Mouse (Mus musculus): ENCODE measurements around the gene Gtpbp1. TPM values are rescaled to one million over a fixed set of nuclear protein-coding genes. Genes with fewer than 3 reads are reported as not detected.

Gtpbp1 gene
- polyA plus RNA-seq, 1 experiment from 2014 or later, result 37.9 TPM

DNA sequence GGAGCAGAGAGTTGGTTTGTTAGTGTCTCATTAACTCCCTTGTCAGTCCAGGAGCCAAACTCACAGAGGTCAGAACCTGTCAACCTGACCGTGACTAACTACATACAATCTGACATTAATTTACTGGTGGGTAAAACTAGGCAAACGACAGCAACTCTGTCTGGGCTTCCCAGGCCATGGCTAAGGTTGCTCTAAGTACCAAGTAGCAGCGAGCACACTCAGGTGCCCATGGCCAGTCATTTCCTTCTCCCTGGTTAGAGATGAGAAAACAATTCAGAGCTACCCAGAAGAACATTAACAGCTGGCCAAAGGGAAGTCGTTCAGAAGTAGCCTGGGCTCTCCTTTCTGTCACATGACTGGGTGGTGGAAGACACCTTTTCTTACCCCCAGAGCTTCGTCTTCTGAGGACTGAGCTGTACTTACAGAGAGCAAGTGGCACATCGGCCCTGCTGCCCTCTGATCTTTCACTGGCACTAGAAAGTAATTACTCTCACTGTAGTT, 5.5 kb upstream of the Gtpbp1 start:
- peaks cover 7% of the 10 kb centered on the region; the same call in 1 of the 2 replicates for H3K36me3 ChIP-seq (ENCODE audit: insufficient read depth)
- H3K4me2 ChIP-seq, result peak overlapping the region; percentile 80
- peaks cover 23% of the 10 kb centered on the region for H3K4me1 ChIP-seq (ENCODE audit: insufficient read depth)
- WGBS, result 25% methylated on average over 6 of the region's 6 CpGs
- ATAC-seq (ENCODE audit: insufficient read depth) (no peak), DNase-seq (no peak)
- peak overlapping the region; percentile 91 for H3K9ac ChIP-seq
- no peak overlapping the region for H3K27ac ChIP-seq (ENCODE audit: low read depth)
- H3K27me3 ChIP-seq (ENCODE audit: insufficient read depth, low read length), result no peaks in the 10 kb centered on the region
- H3K9me3 ChIP-seq (ENCODE audit: low read depth, low read length), result no peaks in the 10 kb centered on the region
- TF ChIP-seq CTCF (IDR thresholded peaks at IDR 0.05; ENCODE audit: low read depth), result no peak
- H3K4me3 ChIP-seq (ENCODE audit: low read depth, low read length), result peak overlapping the region; percentile 86

- WGBS, result 7% methylated on average over 15 of the region's 15 CpGs
Observed at GRCm38 (mm10) chr15:79686046-79686869, 4.4 kb upstream of the Gtpbp1 start.

DNA sequence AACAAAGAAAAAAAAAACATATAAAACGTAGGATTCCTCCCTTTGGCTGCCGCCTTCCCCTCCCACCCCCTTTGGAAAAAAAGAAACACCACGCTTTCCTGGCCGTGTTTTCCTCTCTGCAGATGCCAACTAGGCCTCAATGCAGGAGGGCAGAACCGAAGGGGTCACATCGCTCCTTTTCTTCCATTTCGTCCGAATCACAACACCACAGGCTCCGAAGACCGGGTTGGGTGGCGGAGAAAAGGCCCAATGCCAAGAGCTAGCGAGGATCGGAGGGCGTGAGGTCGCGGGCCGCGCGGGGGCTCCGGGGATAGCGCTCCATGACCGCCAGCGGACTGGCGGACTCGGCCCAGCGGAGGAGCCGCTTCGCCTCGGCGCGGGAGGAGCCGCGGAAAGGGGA, 3.5 kb upstream of the Gtpbp1 start:
- H3K27me3 ChIP-seq (ENCODE audit: insufficient read depth, low read length), result no peaks in the 10 kb centered on the region
- H3K9ac ChIP-seq, result peak overlapping the region; percentile 91
- peak overlapping the region; percentile 86 for H3K4me3 ChIP-seq (ENCODE audit: low read depth, low read length)
- H3K27ac ChIP-seq (ENCODE audit: low read depth), result peak overlapping the region; percentile 96
- peaks cover 3% of the 10 kb centered on the region; the same call in 1 of the 2 replicates for H3K36me3 ChIP-seq (ENCODE audit: insufficient read depth)
- H3K4me1 ChIP-seq (ENCODE audit: insufficient read depth), result peaks cover 29% of the 10 kb centered on the region
- DNase-seq (peak; percentile 56), ATAC-seq (ENCODE audit: insufficient read depth) (no peak)
- peak overlapping the region; percentile 80 for H3K4me2 ChIP-seq
- TF ChIP-seq CTCF (IDR thresholded peaks at IDR 0.05; ENCODE audit: low read depth), result no peak
- WGBS, result 0% methylated on average over 33 of the region's 33 CpGs
- no peaks in the 10 kb centered on the region for H3K9me3 ChIP-seq (ENCODE audit: low read depth, low read length)

More at GRCm38 (mm10) chr15:79686046-79686869, 4.4 kb upstream of the Gtpbp1 start:
- peaks cover 23% of the 10 kb centered on the region for H3K4me1 ChIP-seq (ENCODE audit: insufficient read depth)
- peak overlapping the region; percentile 86 for H3K4me3 ChIP-seq (ENCODE audit: low read depth, low read length)
- no peak overlapping the region; the same call in 1 of the 2 replicates for H3K27ac ChIP-seq (ENCODE audit: low read depth)
- no peaks in the 10 kb centered on the region for H3K27me3 ChIP-seq (ENCODE audit: insufficient read depth, low read length)
- DNase-seq (no peak), ATAC-seq (ENCODE audit: insufficient read depth) (no peak)
- H3K4me2 ChIP-seq, result peak overlapping the region; percentile 80
- H3K9me3 ChIP-seq (ENCODE audit: low read depth, low read length), result no peaks in the 10 kb centered on the region
- peak overlapping the region; percentile 91 for H3K9ac ChIP-seq
- H3K36me3 ChIP-seq (ENCODE audit: insufficient read depth), result peaks cover 7% of the 10 kb centered on the region; the same call in 1 of the 2 replicates
- TF ChIP-seq CTCF (IDR thresholded peaks at IDR 0.05; ENCODE audit: low read depth), result no peak

DNA sequence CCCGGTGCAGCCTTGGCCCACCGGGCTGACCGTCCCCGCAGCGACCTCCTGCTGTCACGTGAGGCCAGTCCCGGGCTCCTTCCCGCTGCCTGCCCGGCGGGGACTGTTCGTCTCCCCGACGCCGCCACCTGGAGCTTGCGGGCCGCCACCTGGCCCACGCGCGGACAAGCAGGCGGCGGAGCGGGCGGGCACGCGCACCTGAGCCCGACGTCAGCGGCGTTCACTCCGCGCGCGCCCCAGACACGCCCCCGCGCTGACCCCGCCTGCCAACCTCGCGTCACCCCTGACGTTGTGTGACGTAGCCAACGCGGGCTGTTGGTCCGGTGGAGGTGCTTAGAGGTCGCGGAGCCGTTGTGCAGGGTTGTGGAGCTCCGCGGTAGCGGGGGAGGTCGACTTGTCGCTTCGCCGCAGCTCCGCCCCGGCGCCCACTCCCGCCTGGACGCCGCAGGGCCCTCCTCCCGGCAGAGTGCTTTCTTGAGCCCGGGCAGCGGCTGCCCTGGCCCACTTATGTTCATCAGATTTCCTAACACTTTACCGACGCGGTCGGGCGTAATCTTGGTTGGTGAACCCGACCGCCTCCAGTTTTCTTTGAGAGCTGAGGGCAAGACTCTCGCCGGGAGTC, 2.9 kb upstream of the Gtpbp1 start, which contains the start of gene Josd1:
TSS of gene Josd1 (minus strand) at position 274 of the 622 bp plus-strand sequence.
- Histone ChIP-seq H3K9ac (peak within 1 kb of the TSS; percentile 91), H3K27ac (ENCODE audit: low read depth) (peak within 1 kb of the TSS; percentile 96), H3K9me3 (ENCODE audit: low read depth, low read length) (no peaks in the 10 kb centered on the region), H3K4me2 (peak within 1 kb of the TSS; percentile 80), H3K4me1 (ENCODE audit: insufficient read depth) (peaks cover 33% of the 10 kb centered on the region), H3K36me3 (ENCODE audit: insufficient read depth) (peaks cover 3% of the 10 kb centered on the region; the same call in 1 of the 2 replicates), H3K4me3 (ENCODE audit: low read depth, low read length) (peak within 1 kb of the TSS; percentile 86), H3K27me3 (ENCODE audit: insufficient read depth, low read length) (no peaks in the 10 kb centered on the region)
- no peak for TF ChIP-seq CTCF (IDR thresholded peaks at IDR 0.05; ENCODE audit: low read depth)
- under 1% methylated on average over 68 of the region's 72 CpGs for WGBS
- DNase-seq (peak; percentile 94), ATAC-seq (ENCODE audit: insufficient read depth) (peak; percentile 62)

DNA sequence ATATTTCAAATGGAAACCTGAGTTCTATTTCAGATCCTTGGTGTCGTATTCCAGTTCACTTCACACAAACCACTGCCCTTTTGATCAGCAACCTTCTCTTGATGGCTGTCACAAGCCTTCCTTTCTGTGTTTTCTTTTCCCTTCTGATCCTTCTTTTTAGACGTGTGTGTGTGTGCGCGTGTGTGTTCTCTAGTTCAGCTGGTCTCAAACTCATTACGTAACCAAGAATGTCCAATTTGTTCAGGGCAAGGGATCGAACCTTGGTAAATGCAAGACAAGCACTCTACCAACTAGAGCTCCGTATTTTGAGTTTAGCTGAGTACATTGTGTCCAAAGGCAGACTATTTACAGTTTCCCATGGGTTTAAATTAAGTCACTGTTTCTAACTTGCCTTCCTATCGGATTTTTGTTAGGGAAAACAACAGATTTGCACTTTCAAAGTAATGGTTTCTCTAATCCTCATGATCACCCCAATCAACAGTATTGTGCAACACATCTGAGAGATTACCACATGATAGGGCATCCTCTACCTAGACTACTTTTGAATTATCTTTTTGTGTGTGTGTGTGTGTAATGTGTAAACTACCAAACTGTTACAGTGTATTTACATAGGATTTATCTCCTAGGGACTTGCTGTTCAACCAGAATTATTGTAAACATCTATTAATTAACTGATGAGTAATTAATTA, 2.2 kb upstream of the Gtpbp1 start:
- no peak for ATAC-seq (ENCODE audit: insufficient read depth)
- Histone ChIP-seq H3K9ac (peak overlapping the region; percentile 91), H3K4me2 (peak overlapping the region; percentile 80), H3K4me1 (ENCODE audit: insufficient read depth) (peaks cover 33% of the 10 kb centered on the region), H3K27ac (ENCODE audit: low read depth) (peak overlapping the region; percentile 96), H3K36me3 (ENCODE audit: insufficient read depth) (peaks cover 3% of the 10 kb centered on the region; the same call in 1 of the 2 replicates), H3K4me3 (ENCODE audit: low read depth, low read length) (peak overlapping the region; percentile 86), H3K27me3 (ENCODE audit: insufficient read depth, low read length) (no peaks in the 10 kb centered on the region), H3K9me3 (ENCODE audit: low read depth, low read length) (no peaks in the 10 kb centered on the region)
- TF ChIP-seq CTCF (IDR thresholded peaks at IDR 0.05; ENCODE audit: low read depth), result no peak
- no peak for DNase-seq
- 4% methylated on average over 8 of the region's 8 CpGs for WGBS

GRCm38 (mm10) chr15:79689662-79690425, 801 bp upstream of the Gtpbp1 start:
- 0 out of 2 replicates have a peak overlapping the region, but pooled peaks have one; percentile 42 for H3K27ac ChIP-seq (ENCODE audit: low read depth)
- H3K9ac ChIP-seq, result no peak overlapping the region
- no peaks in the 10 kb centered on the region for H3K9me3 ChIP-seq (ENCODE audit: low read depth, low read length)
- peaks cover 5% of the 10 kb centered on the region; the same call in 1 of the 2 replicates for H3K36me3 ChIP-seq (ENCODE audit: insufficient read depth)
- peak overlapping the region; percentile 92 for H3K4me3 ChIP-seq (ENCODE audit: low read depth, low read length)
- ATAC-seq (ENCODE audit: insufficient read depth), result no peak
- no peak for TF ChIP-seq CTCF (IDR thresholded peaks at IDR 0.05; ENCODE audit: low read depth)
- no peak for DNase-seq
- peaks cover 25% of the 10 kb centered on the region for H3K4me1 ChIP-seq (ENCODE audit: insufficient read depth)
- no peaks in the 10 kb centered on the region for H3K27me3 ChIP-seq (ENCODE audit: insufficient read depth, low read length)
- 8% methylated on average over 24 of the region's 24 CpGs for WGBS
- peak overlapping the region; percentile 98 for H3K4me2 ChIP-seq
